Mouse (Mus musculus) B cell, adult 62 days (primary cell): ENCODE measurements around the gene Rrp9. TPM values are rescaled to one million over a fixed set of nuclear protein-coding genes. Genes with fewer than 3 reads are reported as not detected.

Source experiments
- total RNA-seq: library from RNA; stranded (reverse); gene quantifications from 4 replicates; pipeline ENCODE4 v1.2.4, GENCODE M21; 2023

The Rrp9 gene
- total RNA-seq, result 51.1 to 62.7 TPM (median 59.3 TPM) in 4 replicates

GRCm38 (mm10) chr9:106475663-106476001 lies at the start of gene Rrp9:
Gene Rrp9 (plus strand): TSS chr9:106475963.

DNA sequence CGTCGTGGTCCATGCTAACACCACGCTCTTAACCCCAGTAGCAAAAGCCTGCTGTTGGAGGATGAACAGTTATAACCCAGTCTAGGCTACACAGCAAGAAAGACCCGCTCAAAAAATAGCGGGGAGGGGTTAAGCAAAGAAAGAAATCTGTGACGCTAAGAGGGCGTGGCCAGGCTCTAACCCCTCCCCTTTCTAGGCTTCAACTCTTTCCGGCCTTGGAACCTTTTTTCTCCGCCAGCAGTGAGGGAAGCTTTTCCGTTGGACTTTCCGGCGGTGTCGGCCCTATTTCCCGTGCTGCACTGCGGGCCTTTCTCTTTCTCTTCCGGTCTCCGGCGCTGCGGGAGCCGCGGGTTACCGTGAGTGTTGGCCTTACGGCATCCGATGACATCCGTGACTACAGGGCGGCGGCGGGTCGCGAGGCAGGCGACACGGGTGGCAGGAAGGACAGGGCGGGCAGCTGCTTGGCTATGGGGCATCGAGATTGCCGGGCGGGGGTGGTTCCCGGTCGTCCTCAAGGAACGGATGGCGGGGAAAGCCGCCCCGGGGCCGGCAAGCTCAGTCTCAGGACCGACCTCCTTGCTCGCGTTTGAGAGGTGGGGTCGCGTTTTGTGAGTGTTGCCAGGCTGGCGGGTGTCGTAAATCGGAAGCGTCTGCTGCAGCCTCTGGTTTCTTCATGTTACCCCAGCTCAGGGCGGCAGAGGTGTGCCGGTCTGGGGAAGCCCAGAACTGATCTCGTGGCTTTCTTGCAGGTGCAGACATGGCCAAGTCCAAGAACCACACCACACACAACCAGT lies 46.3 kb upstream of the Rrp9 start, which contains the start of gene Rpl29:
TSS of gene Rpl29 (plus strand) at position 234 of the 794 bp plus-strand sequence.

DNA sequence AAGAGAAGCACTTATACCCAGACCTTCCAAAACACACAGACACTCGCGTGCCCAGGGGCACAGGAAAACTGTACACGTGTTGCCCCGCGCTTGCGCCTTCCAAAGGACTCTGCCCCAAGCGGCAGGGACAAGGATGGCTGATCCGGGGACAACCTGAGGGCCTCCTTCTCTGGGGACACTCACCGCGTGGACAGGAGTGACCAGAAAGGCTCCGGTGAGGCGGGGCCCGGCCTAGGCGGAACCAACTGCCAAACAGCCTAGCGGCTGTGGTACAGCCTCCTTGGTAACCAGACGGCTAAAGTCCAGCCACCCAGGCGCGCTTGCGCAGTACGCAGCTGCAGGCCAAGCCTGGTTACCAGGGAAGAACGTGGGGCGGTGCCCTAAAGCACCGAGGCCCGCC lies 28.4 kb upstream of the Rrp9 start, which contains the start of the genes Abhd14b and Abhd14a:
TSS of gene Abhd14b (plus strand) at position 112 of the 400 bp plus-strand sequence.
TSS of gene Abhd14a (minus strand) at position 331 of the 400 bp plus-strand sequence.

DNA sequence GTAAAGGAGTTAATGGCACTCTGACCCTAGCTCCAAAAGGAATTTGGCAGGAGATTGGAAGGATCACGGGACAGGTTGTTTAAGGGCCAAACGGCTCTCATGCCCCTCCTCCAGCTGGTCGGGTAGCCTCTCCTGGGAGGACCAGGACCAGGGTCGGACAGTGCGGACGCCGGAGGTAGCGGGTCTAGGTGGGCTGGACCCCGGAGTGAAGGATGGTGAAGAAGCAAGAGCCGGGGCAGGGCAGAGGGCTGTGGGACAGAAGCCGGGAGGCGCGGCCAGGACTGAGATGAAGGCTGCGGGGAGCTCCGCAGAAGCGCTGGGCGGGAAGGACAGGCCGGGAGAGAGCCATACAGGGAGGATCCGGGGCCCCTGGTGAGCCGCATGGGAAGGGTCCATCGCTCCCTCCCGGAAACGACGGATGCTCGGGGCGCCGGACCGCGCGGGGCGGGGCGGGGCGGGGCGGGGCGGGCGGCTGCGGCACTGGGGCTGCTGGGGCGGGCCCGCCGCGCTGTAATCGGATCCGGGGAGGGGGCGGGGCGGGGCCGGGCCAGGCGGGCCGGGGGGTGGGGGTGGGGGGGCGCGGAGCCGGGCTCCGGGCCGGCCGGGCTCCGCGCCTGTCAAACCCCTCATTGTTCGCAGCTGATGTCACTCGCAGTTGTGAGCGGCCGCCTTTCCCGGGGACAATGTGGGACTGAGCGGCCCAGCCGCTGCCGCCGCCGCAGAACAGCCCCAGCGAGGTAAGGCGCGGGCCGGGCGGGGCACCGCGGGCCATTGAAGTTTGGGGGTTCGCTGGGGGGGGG lies 22.3 kb upstream of the Rrp9 start, which contains the start of gene Pcbp4:
TSS of gene Pcbp4 (plus strand) at position 21 of the 800 bp plus-strand sequence.

GRCm38 (mm10) chr9:106465571-106466200 lies 10.1 kb upstream of the Rrp9 start, which contains the start of gene Gpr62:
Gene Gpr62 (minus strand): TSS chr9:106465938.

GRCm38 (mm10) chr9:106476924-106477484 lies 1.2 kb downstream of the Rrp9 start, which contains the start of gene Parp3:
Gene Parp3 (minus strand): TSS chr9:106476949.

DNA sequence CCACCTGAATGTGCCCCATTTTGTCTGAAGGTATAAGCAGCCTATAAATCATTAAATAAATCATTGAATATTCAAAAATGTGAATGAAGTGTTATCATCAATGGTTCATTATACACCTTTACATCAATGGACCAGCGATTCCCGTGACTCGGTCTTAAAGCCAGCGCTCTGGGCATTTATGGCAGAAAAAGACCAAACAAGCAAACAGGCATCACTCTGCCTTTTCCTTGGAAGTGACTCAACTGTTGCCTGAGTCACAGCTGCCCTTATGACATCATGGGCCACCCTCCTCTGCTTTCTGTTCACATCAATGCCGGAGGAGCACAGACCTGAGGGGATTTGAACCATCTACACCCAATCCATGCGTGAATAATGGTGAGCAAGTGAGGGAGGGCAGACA lies 23.9 kb downstream of the Rrp9 start, which contains the start of gene Iqcf1:
TSS of gene Iqcf1 (plus strand) at position 301 of the 400 bp plus-strand sequence.

GRCm38 (mm10) chr9:106514273-106514672 lies 38.5 kb downstream of the Rrp9 start, which contains the start of gene Iqcf5:
Gene Iqcf5 (plus strand): TSS chr9:106514573.

Other genes with a start within 250 kb of the Rrp9 start
- 31.5 to 42.7 TPM (median 40.7 TPM) in 4 replicates for gene Alas1, start 227.3 kb upstream of the Rrp9 start, total RNA-seq
- gene Poc1a, start 194.9 kb upstream of the Rrp9 start, total RNA-seq, result 3.2 to 5.0 TPM (median 3.7 TPM) in 4 replicates
- 27.9 to 31.0 TPM (median 29.5 TPM) in 4 replicates for gene Dusp7, start 107.3 kb upstream of the Rrp9 start, total RNA-seq
- gene Rpl29, start 46.5 kb upstream of the Rrp9 start, total RNA-seq, result 677 to 786 TPM (median 732 TPM) in 4 replicates
- 16.8 to 19.5 TPM (median 17.8 TPM) in 4 replicates for gene Acy1, start 37.6 kb upstream of the Rrp9 start, total RNA-seq
- gene Abhd14b, start 28.5 kb upstream of the Rrp9 start, total RNA-seq, result 4.4 to 6.3 TPM (median 5.1 TPM) in 4 replicates
- 7.2 to 9.9 TPM (median 8.4 TPM) in 4 replicates for gene Abhd14a, start 28.3 kb upstream of the Rrp9 start, total RNA-seq
- gene Pcbp4, start 22.7 kb upstream of the Rrp9 start, total RNA-seq, result 4.8 to 8.3 TPM (median 5.7 TPM) in 4 replicates
- gene Gpr62, start 10.0 kb upstream of the Rrp9 start, total RNA-seq, result 0.30 to 0.66 TPM (median 0.47 TPM) in 3 of 4 replicates, not detected in the other
- gene Parp3, start 986 bp downstream of the Rrp9 start, total RNA-seq, result 43.4 to 56.2 TPM (median 50.5 TPM) in 4 replicates
- gene Iqcf1, start 24.0 kb downstream of the Rrp9 start, total RNA-seq, result not detected in 4 replicates
- gene Iqcf5, start 38.6 kb downstream of the Rrp9 start, total RNA-seq, result not detected in 4 replicates
- not detected in 4 replicates for gene Iqcf3, start 85.7 kb downstream of the Rrp9 start, total RNA-seq
- gene Iqcf4, start 95.0 kb downstream of the Rrp9 start, total RNA-seq, result not detected in 4 replicates
- not detected in 4 replicates for gene Iqcf6, start 150.6 kb downstream of the Rrp9 start, total RNA-seq
- not detected in 4 replicates for gene Grm2, start 180.1 kb downstream of the Rrp9 start, total RNA-seq
- 35.4 to 37.0 TPM (median 36.3 TPM) in 4 replicates for gene Tex264, start 210.0 kb downstream of the Rrp9 start, total RNA-seq